In the genomic region with DNA sequence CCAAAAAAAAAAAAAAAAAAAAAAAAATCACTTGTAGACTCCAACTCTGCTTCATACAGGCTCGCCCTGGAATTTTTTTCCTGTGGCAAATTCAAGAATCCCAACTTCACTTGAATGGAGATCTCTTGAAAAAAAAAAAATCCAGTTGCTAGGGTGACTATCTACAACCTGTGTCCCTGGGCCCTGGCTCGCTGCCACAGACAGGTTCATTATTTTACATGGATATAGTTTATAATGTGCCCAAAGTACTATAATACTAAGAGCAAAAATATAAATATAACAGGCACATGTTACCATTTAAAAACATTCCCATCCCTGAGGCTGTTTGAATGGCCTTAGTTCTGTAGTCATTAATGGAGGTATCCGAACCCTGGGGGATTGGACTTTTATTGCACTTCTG, we compare ENCODE assay signal across 9 mouse cellular contexts. TPM values are rescaled to one million over a fixed set of nuclear protein-coding genes. Genes with fewer than 3 reads are reported as not detected.
A peak's percentile ranks its signal among the peaks of the same experiment; 100 is the strongest.
DNase-seq lines count a peak whose midpoint lies in the region; ATAC-seq and TF ChIP-seq lines count a peak whose summit lies in the region.
"Had no signal": no experiment of that assay in that cellular context is flagged by ENCODE, and none has a peak within 500 bp of the region (broad histone marks: within the 10 kb centered on the region; RNA-seq: fewer than 3 reads in every experiment).

No protein-coding gene starts in this region.

- no peaks in the 10 kb centered on the region for H3K9me3 ChIP-seq in embryonic facial prominence, embryonic 13.5 days
- no peaks in the 10 kb centered on the region for H3K9me3 ChIP-seq in hindbrain, embryonic 16.5 days (ENCODE audit: control insufficient read depth, low read length)
- H3K9me3 ChIP-seq in midbrain, embryonic 12.5 days, result no peaks in the 10 kb centered on the region

- no peaks in the 10 kb centered on the region for H3K27me3 ChIP-seq in embryonic facial prominence, embryonic 13.5 days
- no peaks in the 10 kb centered on the region for H3K27me3 ChIP-seq in hindbrain, embryonic 16.5 days (replicated peaks; ENCODE audit: control insufficient read depth, insufficient read depth, low read length)
- H3K27me3 ChIP-seq in midbrain, embryonic 12.5 days, result no peaks in the 10 kb centered on the region

- ATAC-seq in embryonic facial prominence, embryonic 13.5 days (ENCODE audit: insufficient number of reproducible peaks, insufficient read depth, low FRiP score, low TSS enrichment, low read depth), result no peak; the same call in 1 of the 2 replicates
- no peak for ATAC-seq in hindbrain, embryonic 16.5 days
- ATAC-seq in midbrain, embryonic 12.5 days (ENCODE audit: low FRiP score, low read depth), result no peak; the same call in 1 of the 2 replicates

- 43% methylated on average over 3 of the region's 3 CpGs for WGBS in embryonic facial prominence, embryonic 13.5 days
- 47% methylated on average over 3 of the region's 3 CpGs for WGBS in hindbrain, embryonic 16.5 days
- WGBS in midbrain, embryonic 12.5 days, result 46% methylated on average over 3 of the region's 3 CpGs

- DNase-seq in layer of hippocampus, adult 2 months (ENCODE audit: low spot score in 2 of 2), result no peak
- DNase-seq in layer of hippocampus, postnatal 25 days (ENCODE audit: extremely low spot score in 1 of 2, low spot score in 1 of 2), result no peak
- DNase-seq in thymus, postnatal 14 days, result no peak
- DNase-seq in frontal cortex, postnatal 36 days (ENCODE audit: low spot score in 2 of 2), result no peak
- DNase-seq in adipocyte (ENCODE audit: low spot score), result no peak

- H3K4me2 ChIP-seq in embryonic facial prominence, embryonic 13.5 days, result peak overlapping the region; percentile 68
- H3K4me2 ChIP-seq in hindbrain, embryonic 16.5 days (ENCODE audit: low read length), result peak overlapping the region; percentile 65
- peak overlapping the region; percentile 65 for H3K4me2 ChIP-seq in midbrain, embryonic 12.5 days (replicated peaks)

- H3K36me3 ChIP-seq in embryonic facial prominence, embryonic 13.5 days, result no peaks in the 10 kb centered on the region
- H3K36me3 ChIP-seq in hindbrain, embryonic 16.5 days (ENCODE audit: control insufficient read depth, insufficient read depth, low read length), result no peaks in the 10 kb centered on the region
- H3K36me3 ChIP-seq in midbrain, embryonic 12.5 days, result no peaks in the 10 kb centered on the region

- H3K4me3 ChIP-seq in layer of hippocampus, adult 2 months, result peak overlapping the region; percentile 97
- peak overlapping the region; percentile 75 for H3K4me3 ChIP-seq in embryonic facial prominence, embryonic 13.5 days
- peak overlapping the region; percentile 65 for H3K4me3 ChIP-seq in hindbrain, embryonic 16.5 days (ENCODE audit: low read length)
- H3K4me3 ChIP-seq in midbrain, embryonic 12.5 days, result peak overlapping the region; percentile 64

- peak overlapping the region; percentile 90 for H3K27ac ChIP-seq in layer of hippocampus, adult 2 months
- peak overlapping the region; percentile 52; the same call in 1 of the 2 replicates for H3K27ac ChIP-seq in embryonic facial prominence, embryonic 13.5 days
- H3K27ac ChIP-seq in hindbrain, embryonic 16.5 days (ENCODE audit: low read depth, low read length), result peak overlapping the region; percentile 57; the same call in 1 of the 2 replicates
- peak overlapping the region; percentile 54 for H3K27ac ChIP-seq in midbrain, embryonic 12.5 days (replicated peaks)
- H3K27ac ChIP-seq: macrophage had no signal

- TF ChIP-seq CTCF in layer of hippocampus, adult 2 months (conservative IDR thresholded peaks at IDR 0.05), result no peak

- peak overlapping the region; percentile 80 for H3K9ac ChIP-seq in embryonic facial prominence, embryonic 13.5 days
- H3K9ac ChIP-seq in hindbrain, embryonic 16.5 days (ENCODE audit: low read depth, low read length), result peak overlapping the region; percentile 75
- peak overlapping the region; percentile 61 for H3K9ac ChIP-seq in midbrain, embryonic 12.5 days (replicated peaks)

- peaks cover 15% of the 10 kb centered on the region for H3K4me1 ChIP-seq in embryonic facial prominence, embryonic 13.5 days
- H3K4me1 ChIP-seq in hindbrain, embryonic 16.5 days (ENCODE audit: control insufficient read depth, insufficient read depth, low read depth, low read length), result peaks cover 4% of the 10 kb centered on the region
- H3K4me1 ChIP-seq in midbrain, embryonic 12.5 days, result peaks cover 8% of the 10 kb centered on the region; the same call in 1 of the 2 replicates

RNA-seq across cellular contexts. Expression of a gene that starts 0.6 kb away (rescaled TPM):
- 10 to 100 TPM; 30.2 to 32.6 TPM for total RNA-seq in layer of hippocampus, adult 2 months (2021)
- total RNA-seq in layer of hippocampus, postnatal 25 days (2021), result 10 to 100 TPM; 29.2 to 33.0 TPM
- polyA plus RNA-seq in embryonic facial prominence, embryonic 13.5 days (2015; fragmentation: Nextera tagmentation; extraction: Ambion mirVana), result 12.6 and 14.9 TPM in 2 replicates
- polyA plus RNA-seq in hindbrain, embryonic 16.5 days (2015; fragmentation: Nextera tagmentation; extraction: Ambion mirVana), result 24.6 and 25.5 TPM in 2 replicates
- polyA plus RNA-seq in midbrain, embryonic 12.5 days (2016; fragmentation: Nextera tagmentation; extraction: Ambion mirVana), result 17.6 and 18.6 TPM in 2 replicates
